Mouse (Mus musculus) cerebellum, adult 9-10 months (tissue): ENCODE measurements around the gene Garnl3.
"Not testable (repeated sequence)": the region's sequence is repeated elsewhere in the genome, so short reads cannot be mapped to it uniquely, and the experiment has no call there.

Source experiments
- DNase-seq: peaks from one replicate; pipeline ENCODE4 v3.0.0; 2022

Garnl3 gene

DNA sequence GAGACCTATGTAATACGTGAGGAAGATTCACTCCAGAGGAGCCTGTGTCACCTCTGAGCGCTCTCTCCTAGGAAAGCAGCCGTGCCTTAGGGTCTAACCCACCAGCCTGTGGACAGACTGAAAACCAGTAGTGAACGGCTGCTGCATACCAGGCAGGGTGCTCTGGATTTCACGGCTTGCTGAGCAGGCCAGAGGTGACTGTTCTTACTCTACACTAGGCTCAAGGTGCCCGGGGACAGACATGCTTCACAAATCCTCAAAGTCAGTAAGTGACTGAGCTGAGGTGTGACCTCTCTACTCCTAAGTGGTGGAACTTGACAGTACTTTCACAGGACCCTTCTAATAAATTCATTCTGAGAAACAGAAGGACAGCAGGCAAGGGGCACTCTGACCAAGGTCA lies 108.6 kb downstream of the Garnl3 start:
- no peak for DNase-seq

DNA sequence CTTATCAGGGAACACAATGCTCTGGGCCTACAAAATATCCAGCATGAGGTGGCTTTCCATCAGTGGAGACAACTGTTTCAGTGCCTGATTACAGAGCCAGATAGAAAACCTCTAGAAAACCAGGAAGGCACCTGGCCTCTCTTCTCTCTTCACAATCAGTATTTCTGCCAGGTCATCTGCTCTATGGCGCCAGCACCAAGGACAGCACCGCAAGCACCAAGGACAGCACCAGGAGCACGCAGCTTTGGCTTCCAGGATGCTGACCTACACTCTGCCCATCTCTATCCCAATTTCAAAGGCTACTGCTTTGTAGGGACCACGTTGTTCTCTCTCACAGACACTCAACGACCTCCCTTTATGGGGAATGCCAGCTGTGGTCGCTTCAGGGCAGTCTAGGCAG lies 113.4 kb downstream of the Garnl3 start:
- no peak for DNase-seq

DNA sequence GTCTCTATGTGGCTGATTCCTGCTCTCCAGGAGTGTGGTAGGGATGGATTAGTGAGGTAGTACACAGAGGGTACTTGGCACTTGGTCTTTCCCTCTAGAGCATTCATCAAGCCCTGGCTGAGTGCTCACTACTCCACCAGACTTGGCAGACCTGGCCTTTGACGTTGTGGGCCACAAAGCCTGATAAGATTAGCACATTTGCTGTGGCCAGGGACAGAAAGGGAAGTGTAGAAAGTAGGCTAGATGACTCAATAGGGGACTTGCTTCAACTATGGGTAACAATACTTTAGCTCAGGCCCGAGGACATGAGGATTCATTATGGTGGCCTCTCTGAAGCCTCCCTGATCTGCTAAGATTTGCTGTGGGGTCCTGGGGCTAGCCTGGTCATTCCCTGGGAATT lies 114.3 kb downstream of the Garnl3 start:
- no peak for DNase-seq

DNA sequence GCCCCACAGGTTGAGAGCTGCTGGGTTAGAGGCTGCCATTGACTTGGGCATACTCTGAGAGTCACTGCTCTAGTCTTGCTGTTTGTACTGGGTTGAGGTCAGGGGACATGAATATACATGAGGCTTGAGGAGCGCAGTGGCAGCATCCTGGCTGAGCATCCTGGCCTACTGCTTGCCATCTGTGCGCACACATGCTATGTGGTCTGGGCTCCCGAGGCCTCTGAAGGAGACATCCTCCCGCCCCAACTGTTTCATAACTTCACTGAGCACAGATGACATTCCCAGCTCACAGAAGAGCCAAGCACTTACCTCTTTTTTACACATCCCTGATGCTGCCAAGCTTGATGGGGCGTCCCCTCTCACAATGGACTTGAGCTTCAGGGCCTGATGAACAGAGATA lies 116.6 kb downstream of the Garnl3 start:
- DNase-seq: peak; percentile 98

DNA sequence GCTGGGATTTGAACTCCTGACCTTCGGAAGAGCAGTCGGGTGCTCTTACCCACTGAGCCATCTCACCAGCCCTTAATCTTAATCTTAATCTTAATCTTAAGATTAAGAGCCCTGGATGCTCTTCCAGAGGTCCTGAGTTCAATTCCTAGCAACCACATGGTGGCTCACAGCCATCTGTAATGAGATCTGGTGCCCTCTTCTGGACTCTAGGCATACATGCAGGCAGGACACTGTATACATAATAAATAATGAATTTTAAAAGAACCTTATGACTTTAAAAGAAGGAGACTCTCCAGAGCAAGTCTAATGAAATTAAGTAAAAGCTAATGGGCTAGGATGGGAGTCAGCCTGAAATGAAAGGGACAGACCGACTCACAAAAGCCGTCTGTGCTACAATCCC lies 122.4 kb downstream of the Garnl3 start:
- DNase-seq: not testable (repeated sequence)

DNA sequence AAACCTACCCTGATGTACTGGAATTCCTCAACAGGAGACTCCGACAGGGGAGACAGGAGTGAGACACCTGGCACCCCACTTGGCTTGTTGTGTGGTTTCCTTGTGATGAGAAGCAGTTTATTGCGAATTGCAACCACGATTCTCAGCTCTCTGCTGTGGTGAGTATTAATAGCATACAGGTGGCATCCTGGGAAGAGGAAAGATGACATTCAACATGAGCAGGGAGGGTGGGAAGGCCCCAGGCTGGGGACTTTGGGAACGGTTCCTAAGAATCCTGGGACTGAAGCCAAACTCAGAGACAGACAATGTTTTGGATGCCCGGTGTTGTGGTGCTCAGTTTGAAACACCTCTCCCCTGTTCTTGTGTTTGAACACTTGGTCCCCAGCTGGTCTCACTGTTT lies 126.4 kb downstream of the Garnl3 start:
- DNase-seq: peak; percentile 87

DNA sequence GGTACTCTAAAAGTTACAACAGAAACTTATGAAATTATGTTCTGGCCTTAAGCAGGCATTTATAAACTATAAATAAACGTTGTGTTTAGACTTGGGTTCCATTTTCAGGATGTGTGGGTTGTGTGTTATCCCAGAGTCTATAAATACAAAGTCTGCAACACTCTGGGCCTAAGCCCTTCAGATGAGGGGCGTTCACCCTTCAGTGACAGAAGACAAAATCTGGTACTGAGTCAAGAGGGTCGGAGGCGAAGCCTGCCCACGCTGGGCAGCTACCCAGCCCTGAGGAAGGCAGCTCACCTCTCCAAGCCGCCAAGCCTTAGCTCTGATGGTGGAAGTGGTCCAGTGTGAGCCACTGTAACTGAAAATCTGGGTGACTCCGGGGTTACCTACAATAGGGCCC lies 129.3 kb downstream of the Garnl3 start:
- no peak for DNase-seq

DNA sequence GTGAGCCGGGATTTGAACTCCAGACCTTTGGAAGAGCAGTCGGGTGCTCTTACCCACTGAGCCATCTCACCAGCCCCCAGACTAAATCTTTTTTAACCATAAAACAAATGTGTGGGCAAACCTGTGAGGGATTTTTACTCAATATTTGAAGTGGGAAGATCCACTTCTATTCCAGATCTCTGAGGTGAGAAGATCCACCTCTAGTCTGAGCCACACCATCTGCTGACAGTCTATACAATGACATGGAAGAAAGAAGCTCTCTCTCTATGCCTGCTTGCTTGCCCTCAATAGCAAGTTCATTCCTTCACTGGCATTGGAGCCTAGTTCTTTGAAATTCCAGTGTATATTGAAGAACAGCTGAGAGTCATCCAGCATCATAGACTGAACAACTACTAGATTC lies 131.7 kb downstream of the Garnl3 start:
- DNase-seq: no peak

DNA sequence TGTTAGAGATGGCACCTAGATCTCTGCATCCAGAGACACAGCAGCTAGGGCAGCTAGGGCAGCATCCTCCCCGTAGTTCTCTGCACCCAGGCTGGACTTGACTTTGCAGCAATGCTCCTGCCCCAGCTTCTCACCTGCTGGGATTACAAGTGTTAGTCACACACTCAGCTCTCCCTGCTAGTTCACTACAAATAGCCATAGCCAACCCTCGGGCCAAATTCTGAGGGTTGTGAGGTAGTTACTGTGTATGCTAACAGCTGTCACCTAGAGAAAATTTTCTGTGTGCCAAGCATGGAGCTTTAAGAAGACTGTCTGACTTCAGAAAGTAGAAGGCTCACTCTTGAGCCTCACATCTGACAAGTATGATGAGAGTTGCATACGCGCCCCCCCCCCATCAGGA lies 133.7 kb downstream of the Garnl3 start:
- DNase-seq: no peak

DNA sequence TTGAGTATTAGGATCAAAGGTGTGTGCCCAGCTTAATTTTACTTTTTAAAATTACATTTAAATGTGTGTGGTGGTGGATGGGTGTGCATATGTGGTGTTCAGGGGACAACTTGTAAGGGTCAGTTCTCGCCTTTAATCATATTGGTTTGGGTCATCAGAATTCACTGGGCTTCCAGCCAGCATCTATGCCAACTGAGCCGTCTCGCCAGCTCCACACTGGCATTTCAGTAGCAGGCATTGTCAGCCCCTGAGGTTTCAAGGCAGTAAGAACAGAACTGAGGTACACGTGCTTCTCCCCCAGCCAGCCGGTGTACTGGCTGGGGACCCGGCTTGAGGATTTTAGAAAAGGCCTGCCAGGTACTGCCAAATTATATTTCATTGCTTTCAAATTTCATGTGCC lies 134.4 kb downstream of the Garnl3 start:
- no peak for DNase-seq

DNA sequence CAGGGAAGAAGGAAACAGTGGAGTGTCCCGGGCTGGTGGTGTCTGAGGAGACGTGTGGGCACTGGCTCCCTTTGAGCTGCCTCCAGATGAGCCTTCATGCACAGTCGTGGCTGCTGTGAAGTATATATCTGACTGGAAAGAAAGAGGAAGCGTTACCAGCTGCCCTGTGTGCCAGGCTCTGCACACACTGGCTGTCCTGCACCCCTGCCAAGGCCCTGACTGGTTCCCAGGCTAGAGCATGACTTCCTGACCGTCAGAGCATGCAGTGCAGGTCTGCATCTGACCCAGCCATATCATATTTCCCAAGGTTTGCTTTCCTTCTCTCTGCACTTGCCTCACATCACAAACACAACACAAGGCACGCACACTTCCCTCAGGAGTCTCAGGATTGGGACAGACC lies 139.3 kb downstream of the Garnl3 start:
- no peak for DNase-seq

DNA sequence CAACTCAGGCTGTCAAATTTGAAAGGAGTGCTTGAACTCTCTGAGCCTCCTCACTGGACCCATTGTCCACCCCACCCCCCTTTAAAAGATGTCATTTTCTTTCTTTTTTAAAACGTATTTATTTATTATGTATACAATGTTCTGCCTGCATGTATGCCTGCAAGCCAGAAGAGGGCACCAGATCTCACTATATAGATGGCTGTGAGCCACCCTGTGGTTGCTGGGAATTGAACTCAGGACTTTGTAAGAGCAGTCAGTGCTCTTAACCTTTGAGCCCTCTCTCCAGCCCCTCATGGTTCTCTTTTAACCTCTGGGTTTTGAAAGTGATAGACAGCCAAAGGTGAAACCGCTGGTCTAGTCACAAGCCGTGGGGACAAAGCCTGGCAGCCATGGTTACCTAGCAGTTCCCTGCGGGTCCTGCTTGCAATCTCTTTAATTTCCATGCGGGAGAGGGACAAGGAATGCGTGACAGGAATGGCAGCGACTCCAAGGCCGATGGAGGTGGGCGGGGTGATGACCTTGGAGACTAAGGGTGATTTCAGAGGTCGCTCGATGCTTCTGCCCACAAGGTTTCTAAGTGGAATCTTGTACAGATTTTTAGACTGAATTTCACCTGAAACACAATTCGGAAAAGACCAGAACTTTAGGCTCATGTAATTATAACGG lies 141.2 kb downstream of the Garnl3 start:
- DNase-seq: no peak

DNA sequence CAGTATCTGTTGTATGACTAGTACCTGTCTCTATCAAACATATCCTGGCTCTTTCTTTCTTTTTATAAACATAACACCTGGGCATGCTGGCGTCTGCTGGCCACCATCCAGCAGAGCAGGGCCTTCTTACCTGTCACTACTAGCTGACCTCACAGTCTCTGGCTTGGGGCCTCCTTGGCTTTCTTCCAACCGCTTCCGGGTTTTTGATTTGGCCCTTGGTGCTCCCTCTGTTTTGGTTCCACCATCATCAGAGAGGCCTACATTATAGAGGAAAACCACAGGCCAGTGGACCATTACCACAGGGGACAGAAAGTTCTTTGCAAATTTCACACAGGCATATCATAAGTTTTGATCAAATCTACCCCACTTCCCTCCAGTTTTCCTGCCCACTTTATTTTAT lies 142.1 kb downstream of the Garnl3 start:
- peak; percentile 72 for DNase-seq

DNA sequence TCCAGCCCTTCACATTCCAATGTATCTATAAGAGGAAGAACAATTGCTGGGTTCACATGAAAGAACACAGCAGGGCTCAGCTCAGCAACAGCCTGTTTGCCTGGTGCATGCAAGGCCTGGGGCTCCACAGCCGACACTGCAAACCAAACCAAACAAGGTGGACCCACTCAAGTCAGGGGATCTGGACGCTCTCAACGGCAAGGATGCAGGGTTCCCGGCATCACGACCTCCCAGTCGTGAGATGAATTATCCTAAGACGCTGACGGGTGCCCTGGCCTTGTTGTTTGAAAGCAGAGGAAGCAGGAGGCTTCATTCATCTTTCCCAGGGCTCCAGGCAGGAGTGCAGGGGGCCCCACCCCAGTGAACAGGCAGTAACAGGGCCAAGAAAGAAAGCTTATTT lies 145.6 kb downstream of the Garnl3 start:
- no peak for DNase-seq

DNA sequence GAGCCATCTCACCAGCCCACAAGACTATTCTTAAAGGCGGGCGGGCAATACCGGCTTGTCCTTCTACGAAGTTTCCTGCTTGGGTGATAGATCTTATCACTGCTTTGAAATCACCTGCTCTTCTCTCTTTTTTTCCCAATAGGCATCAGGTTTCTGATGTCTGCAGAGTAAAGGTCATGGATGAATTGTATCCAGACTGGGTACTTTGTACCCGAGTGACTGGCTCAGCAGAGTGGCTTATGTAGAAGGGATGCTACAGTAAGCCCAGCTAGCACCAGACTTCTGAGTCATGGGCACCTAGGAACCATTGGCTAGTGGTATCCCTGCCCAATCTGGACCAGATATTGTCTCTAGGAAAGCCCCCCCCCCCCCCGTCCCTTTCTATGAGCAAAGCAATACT lies 147.8 kb downstream of the Garnl3 start:
- DNase-seq: no peak

DNA sequence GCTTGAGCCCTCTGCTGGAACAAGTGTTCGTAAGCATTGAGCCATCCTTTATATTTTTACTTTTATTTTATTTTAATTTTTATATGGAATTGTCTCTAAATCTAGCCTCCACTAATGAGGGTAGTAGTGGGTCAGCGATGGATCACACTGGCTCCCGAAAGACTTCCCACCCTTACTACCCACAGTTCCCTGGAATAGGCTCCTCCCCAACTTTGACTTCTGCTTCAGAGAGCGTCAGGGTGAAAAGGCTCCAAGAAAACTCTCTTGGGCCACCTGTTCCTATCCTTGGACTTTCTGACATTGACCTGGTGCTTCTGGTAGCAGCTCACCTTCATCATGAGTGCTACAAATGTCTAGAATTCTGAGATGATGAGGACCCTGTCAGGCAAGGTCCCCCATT lies 148.8 kb downstream of the Garnl3 start:
- DNase-seq: no peak

DNA sequence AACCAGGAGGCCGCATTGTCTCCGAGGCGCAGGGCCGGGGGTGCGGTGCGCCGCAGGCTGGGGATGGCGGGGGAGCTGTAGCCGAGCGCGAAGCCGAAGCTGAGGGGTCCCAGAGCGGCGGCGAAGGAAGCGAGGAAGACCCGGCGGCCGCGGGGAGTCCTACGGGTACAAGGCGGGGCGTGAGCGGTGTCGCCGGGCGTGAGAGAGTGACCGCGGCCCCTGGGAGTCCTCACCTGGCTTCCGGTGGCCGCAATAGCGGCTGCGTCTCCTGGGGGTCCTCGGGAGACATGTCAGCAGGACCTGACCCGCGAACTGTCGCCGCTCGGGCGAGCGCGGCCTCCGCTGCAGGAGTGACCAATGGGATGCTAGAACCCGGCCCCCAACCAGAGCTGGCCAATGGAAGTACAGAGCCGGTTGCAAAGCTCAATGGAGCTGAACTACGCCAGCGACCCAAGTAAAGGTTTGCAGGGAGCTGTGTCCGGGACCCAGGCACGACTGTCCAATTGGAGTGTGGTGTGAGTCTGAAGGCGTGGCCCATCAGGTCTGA lies 149.7 kb downstream of the Garnl3 start, which contains the start of gene Slc2a8:
Gene Slc2a8 (minus strand): TSS at position 359 of the 547 bp plus-strand sequence.
- DNase-seq: peak; percentile 95

DNA sequence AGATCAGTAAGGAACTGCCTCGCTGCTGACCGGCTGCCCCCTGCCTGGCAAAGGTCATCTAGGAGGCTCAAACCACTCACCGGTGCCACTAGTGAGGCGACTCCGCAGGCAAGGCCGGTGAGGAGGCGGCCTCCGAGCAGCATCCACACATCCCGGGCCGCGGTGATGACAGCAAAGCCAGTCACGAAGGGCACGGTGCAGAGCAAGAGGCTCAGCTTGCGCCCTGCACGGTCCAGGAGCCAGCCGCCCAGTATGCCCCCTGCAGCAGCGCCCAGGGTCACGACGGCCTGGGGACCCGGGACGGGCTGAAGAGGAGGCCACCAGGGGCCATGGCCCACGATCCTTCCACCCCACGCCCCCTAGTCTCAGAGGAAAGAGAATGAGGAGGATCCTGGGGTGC lies 150.2 kb downstream of the Garnl3 start:
- no peak for DNase-seq

DNA sequence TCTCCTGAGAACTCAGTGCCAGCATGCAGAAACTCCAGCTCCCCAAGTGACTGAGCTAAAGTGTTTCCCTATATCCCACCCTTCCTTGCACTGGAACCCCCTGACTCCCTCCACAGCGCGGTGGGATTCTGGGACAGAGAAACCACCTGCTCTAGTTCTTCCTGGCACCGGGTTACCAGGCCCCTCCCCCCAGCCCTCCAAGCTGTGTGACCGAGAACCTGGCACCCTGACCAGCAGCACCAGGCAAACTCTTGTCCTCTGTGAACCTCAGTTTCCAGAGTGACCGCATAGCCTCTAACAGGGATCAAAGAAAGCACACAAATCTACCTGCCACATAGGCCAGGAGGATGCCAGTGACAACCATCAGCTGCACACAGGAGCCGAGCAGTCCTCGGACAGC lies 151.8 kb downstream of the Garnl3 start:
- no peak for DNase-seq

DNA sequence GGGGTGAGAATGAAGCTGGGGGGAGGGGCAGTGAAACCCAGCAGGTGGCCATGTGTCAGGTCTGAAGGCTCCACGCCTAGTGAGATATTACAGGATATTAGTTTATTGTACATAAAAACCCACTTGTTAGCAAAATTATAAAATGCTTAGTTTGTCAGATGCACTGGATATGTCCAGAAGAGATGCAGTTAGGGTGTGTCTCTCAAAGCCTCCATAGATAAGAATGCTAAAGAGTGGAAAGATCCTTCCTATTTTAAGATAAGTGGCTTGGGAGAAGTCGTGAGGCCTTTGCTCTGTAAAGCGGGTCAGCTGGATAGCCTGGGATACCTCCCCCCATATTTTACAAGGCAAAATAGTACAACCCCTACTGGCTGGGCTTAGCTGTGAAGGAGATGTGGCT lies 152.8 kb downstream of the Garnl3 start:
- no peak for DNase-seq

DNA sequence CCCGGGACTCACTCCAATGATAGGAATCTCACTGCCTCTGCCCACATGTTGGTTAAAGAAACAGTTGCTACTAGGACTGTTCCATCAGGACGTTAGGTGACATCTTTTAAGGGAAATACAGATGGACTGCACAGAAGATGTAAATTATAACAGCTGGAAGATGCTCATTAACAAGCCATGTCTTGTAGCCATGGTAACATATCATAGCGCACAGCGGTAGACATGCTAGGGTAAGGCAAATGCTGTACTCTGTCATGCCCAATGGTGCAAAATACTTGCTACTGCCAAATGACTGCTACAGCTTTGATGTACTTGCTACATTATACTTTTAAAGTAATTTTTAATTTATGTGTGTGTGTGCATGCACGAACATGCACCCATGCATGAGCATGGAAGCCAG lies 154.3 kb downstream of the Garnl3 start:
- no peak for DNase-seq

DNA sequence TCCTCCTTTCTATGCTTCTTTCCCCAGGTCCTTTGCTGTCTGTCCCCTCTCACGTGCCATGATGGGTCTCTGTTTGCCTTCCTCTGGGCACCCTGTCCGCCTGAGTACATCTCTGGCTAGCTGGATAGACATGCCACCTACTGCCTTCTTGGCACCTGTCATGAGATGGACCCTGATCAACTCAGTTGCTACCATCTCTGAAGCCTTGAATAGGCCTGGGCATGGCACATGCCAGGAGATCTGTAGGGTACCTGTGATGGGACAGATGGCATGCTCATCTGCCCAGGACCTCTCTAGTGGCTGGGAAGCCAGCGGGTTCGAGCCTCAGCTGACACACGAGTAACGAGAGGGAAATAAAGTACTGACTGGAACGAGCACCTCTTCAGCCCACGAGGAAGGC lies 157.2 kb downstream of the Garnl3 start:
- DNase-seq: no peak

DNA sequence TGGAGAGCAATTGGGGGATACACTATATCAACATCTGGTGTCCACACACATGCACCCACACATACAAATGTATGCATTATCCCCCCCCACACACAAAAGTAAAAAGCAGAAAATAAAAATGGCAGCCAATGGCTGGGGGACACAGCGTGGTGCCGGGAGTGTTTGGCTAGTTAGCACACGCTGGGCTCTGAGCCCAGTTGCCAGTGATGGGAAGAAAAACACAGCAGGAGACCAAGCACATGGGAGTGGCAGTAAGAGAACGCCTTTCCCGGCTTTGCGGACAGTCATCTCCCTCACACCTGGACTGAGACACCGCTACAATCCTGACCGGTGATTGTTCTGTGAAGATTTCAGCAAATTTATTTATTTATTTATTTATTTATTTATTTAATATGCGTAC lies 160.2 kb downstream of the Garnl3 start:
- DNase-seq: peak; percentile 69

DNA sequence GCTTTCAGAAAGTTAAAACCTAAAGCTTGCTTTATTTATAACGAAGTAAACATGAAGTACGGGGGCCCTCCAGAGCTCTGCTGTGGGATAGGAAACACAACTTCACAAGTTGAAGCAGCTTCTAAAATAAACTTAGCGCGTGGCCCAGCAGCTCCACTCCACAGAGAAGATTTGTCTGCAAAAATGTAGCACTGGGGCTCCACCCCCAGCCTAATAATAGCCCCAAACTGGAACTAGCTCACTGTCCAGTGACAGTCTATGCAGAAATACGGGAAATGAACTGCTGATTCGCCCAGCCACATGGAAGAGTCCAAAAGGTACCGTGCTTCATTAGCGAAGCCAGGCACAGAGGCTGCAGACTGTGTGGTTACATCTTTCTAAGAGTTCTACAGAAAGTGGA lies 162.1 kb downstream of the Garnl3 start:
- DNase-seq: peak; percentile 39

DNA sequence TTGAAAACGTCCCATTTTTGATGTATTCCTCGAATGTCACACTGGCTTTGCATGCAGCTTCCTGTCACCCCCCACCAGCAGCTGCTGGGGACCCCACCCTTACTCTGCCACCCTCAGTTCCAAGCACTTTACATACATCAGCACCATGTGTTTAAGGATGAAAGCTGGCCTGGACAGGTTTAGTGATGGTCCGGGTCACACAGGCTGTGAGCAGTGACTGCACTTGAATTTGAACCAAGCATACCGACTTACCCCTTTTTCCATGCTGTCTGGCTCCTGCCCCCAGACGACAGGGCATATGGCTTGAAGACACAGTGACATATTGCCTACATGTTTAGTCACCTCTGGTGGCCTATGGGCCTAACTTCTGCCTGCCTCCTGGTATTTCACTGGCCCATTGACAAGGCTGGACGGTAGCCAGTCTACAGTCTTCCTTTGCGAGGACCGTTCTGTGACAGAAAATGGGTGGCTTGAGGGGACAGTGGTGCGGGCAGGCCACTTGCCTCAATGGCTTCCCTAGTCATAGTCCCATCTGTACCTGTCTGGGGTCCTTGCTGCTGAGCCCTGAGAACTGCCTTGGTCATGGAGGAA lies 163.3 kb downstream of the Garnl3 start:
- peak; percentile 58 for DNase-seq
